In genomic region chr3:138905678-138906077, GRCm38 (mm10) we compare ENCODE assay signal across 8 mouse cellular contexts.
DNase-seq lines count a peak whose midpoint lies in the region; ATAC-seq and TF ChIP-seq lines count a peak whose summit lies in the region.

No protein-coding gene starts in this region.

- H3K36me3 ChIP-seq in kidney, embryonic 15.5 days, result no peaks in the 10 kb centered on the region
- no peaks in the 10 kb centered on the region for H3K36me3 ChIP-seq in embryonic facial prominence, embryonic 11.5 days (replicated peaks; ENCODE audit: control insufficient read depth, insufficient read depth, low read depth, low read length)
- no peaks in the 10 kb centered on the region for H3K36me3 ChIP-seq in heart, embryonic 16.5 days (ENCODE audit: control insufficient read depth, insufficient read depth)
- peaks cover 12% of the 10 kb centered on the region; the same call in 1 of the 2 replicates for H3K36me3 ChIP-seq in limb, embryonic 14.5 days (ENCODE audit: control insufficient read depth, insufficient read depth, low read length)

- peak overlapping the region; percentile 59 for H3K27ac ChIP-seq in kidney, embryonic 15.5 days
- H3K27ac ChIP-seq in embryonic facial prominence, embryonic 11.5 days (replicated peaks; ENCODE audit: low read depth, low read length), result no peak overlapping the region
- H3K27ac ChIP-seq in heart, embryonic 16.5 days (ENCODE audit: low read length), result peak overlapping the region; percentile 70
- H3K27ac ChIP-seq in limb, embryonic 14.5 days (replicated peaks; ENCODE audit: low read depth, low read length), result peak overlapping the region; percentile 52; the same call in 1 of the 2 replicates

- H3K4me1 ChIP-seq in kidney, embryonic 15.5 days, result 0 out of 2 replicates have a peak, but pooled peaks cover 7% of the 10 kb centered on the region
- H3K4me1 ChIP-seq in embryonic facial prominence, embryonic 11.5 days (ENCODE audit: control insufficient read depth, insufficient read depth, low read length), result no peaks in the 10 kb centered on the region; the same call in 1 of the 2 replicates
- H3K4me1 ChIP-seq in heart, embryonic 16.5 days (ENCODE audit: control insufficient read depth, insufficient read depth, low read length), result peaks cover 6% of the 10 kb centered on the region; the same call in 1 of the 2 replicates
- H3K4me1 ChIP-seq in limb, embryonic 14.5 days (ENCODE audit: control insufficient read depth, insufficient read depth, low read length), result peaks cover 10% of the 10 kb centered on the region

- 60% methylated on average over 7 of the region's 7 CpGs for WGBS in kidney, embryonic 15.5 days
- 24% methylated on average over 7 of the region's 7 CpGs for WGBS in embryonic facial prominence, embryonic 11.5 days
- WGBS in heart, embryonic 16.5 days, result 61% methylated on average over 7 of the region's 7 CpGs
- 37% methylated on average over 7 of the region's 7 CpGs for WGBS in limb, embryonic 14.5 days

- DNase-seq in kidney, adult 8-10 months, result no peak
- DNase-seq in embryonic facial prominence, embryonic 11.5 days (ENCODE audit: low spot score), result peak; percentile 45
- no peak for DNase-seq in limb, embryonic 14.5 days (ENCODE audit: low spot score)
- DNase-seq in ovary, adult 18-20 months (ENCODE audit: low spot score), result peak; percentile 25
- DNase-seq in liver, result no peak
- DNase-seq in spleen, adult 12 weeks (ENCODE audit: low spot score), result no peak

- TF ChIP-seq POLR2A in limb, embryonic 14.5 days (IDR thresholded peaks at IDR 0.05; ENCODE audit: borderline replicate concordance, extremely low read depth, insufficient read depth, insufficient read length), result no peak

- H3K9me3 ChIP-seq in kidney, embryonic 15.5 days (replicated peaks), result no peaks in the 10 kb centered on the region
- H3K9me3 ChIP-seq in embryonic facial prominence, embryonic 11.5 days (replicated peaks; ENCODE audit: control insufficient read depth, low read length), result no peaks in the 10 kb centered on the region
- no peaks in the 10 kb centered on the region for H3K9me3 ChIP-seq in heart, embryonic 16.5 days (replicated peaks; ENCODE audit: control insufficient read depth, low read length)
- H3K9me3 ChIP-seq in limb, embryonic 14.5 days (ENCODE audit: control insufficient read depth, low read length), result no peaks in the 10 kb centered on the region

- no peak overlapping the region for H3K4me2 ChIP-seq in kidney, embryonic 15.5 days
- H3K4me2 ChIP-seq in embryonic facial prominence, embryonic 11.5 days (ENCODE audit: low read depth, low read length), result no peak overlapping the region
- H3K4me2 ChIP-seq in heart, embryonic 16.5 days (ENCODE audit: low read depth, low read length), result no peak overlapping the region
- 0 out of 2 replicates have a peak overlapping the region, but pooled peaks have one; percentile 10 for H3K4me2 ChIP-seq in limb, embryonic 14.5 days (replicated peaks; ENCODE audit: low read depth, low read length, severe bottlenecking)

- no peaks in the 10 kb centered on the region for H3K27me3 ChIP-seq in kidney, embryonic 15.5 days
- no peaks in the 10 kb centered on the region for H3K27me3 ChIP-seq in embryonic facial prominence, embryonic 11.5 days (ENCODE audit: control insufficient read depth, insufficient read depth, low read length)
- no peaks in the 10 kb centered on the region for H3K27me3 ChIP-seq in heart, embryonic 16.5 days (ENCODE audit: control insufficient read depth, insufficient read depth, low read length)
- H3K27me3 ChIP-seq in limb, embryonic 14.5 days (ENCODE audit: control insufficient read depth, insufficient read depth, low read length), result no peaks in the 10 kb centered on the region

- no peak; the same call in 1 of the 2 replicates for ATAC-seq in kidney, embryonic 15.5 days (replicated peaks; ENCODE audit: low FRiP score)
- ATAC-seq in embryonic facial prominence, embryonic 11.5 days (replicated peaks; ENCODE audit: insufficient number of reproducible peaks, low FRiP score, low TSS enrichment, low read depth), result no peak
- peak; percentile 33; the same call in 1 of the 2 replicates for ATAC-seq in heart, embryonic 16.5 days (replicated peaks; ENCODE audit: extremely low read depth, insufficient read depth, low FRiP score)
- no peak for ATAC-seq in limb, embryonic 14.5 days (ENCODE audit: low FRiP score, low read depth)

- H3K9ac ChIP-seq in kidney, embryonic 15.5 days, result no peak overlapping the region
- no peak overlapping the region for H3K9ac ChIP-seq in embryonic facial prominence, embryonic 11.5 days (replicated peaks; ENCODE audit: low read length)
- no peak overlapping the region for H3K9ac ChIP-seq in heart, embryonic 16.5 days (ENCODE audit: low read length)
- no peak overlapping the region for H3K9ac ChIP-seq in limb, embryonic 14.5 days (ENCODE audit: low read depth, low read length, severe bottlenecking)

- no peak overlapping the region for H3K4me3 ChIP-seq in kidney, embryonic 15.5 days (replicated peaks)
- no peak overlapping the region for H3K4me3 ChIP-seq in embryonic facial prominence, embryonic 11.5 days (ENCODE audit: low read depth, low read length)
- H3K4me3 ChIP-seq in heart, embryonic 16.5 days (ENCODE audit: low read length), result no peak overlapping the region
- no peak overlapping the region for H3K4me3 ChIP-seq in limb, embryonic 14.5 days (replicated peaks; ENCODE audit: low read length)

Comparison
In these comparisons a context has a peak if more than half of its experiments do, and no peak if none do; other contexts are left out.
1. DNase-seq: peak in embryonic facial prominence, embryonic 11.5 days (single experiment) and ovary, adult 18-20 months (single experiment); none in kidney, adult 8-10 months (0 of 2), limb, embryonic 14.5 days (single experiment), liver (single experiment) and spleen, adult 12 weeks (single experiment).